Mouse (Mus musculus) stomach, embryonic 16.5 days (tissue): ENCODE data around the gene Spg20. TPM values are rescaled to one million over a fixed set of nuclear protein-coding genes. Genes with fewer than 3 reads are reported as not detected.

ENCODE experiments used
- ATAC-seq: fragments of 200-750 bp; cut with Nextera tagmentation; 2 replicates; pipeline ENCODE4 v1.8.0; 2017; ENCODE audit warnings: moderate number of reproducible peaks, moderate TSS enrichment; ENCODE audit not compliant: insufficient read depth, low FRiP score
- H3K27ac ChIP-seq: fragments of 300-500 bp; sonication (generic); 2 replicates; pipeline ENCODE4 v1.5.1; 2014; ENCODE audit warnings: low read length
- H3K27me3 ChIP-seq: fragments of 300-500 bp; sonication (generic); 2 replicates; pipeline ENCODE4 v1.6.1; 2014; ENCODE audit warnings: low read length, control low read depth, mixed read lengths; ENCODE audit not compliant: control insufficient read depth, insufficient read depth
- H3K36me3 ChIP-seq: fragments of 300-500 bp; sonication (generic); 2 replicates; pipeline ENCODE4 v1.6.1; 2014; ENCODE audit warnings: low read length; ENCODE audit not compliant: control insufficient read depth, insufficient read depth
- H3K4me1 ChIP-seq: fragments of 300-500 bp; sonication (generic); 2 replicates; pipeline ENCODE4 v1.6.1; 2014; ENCODE audit warnings: low read length, control low read depth, mixed read lengths; ENCODE audit not compliant: control insufficient read depth, insufficient read depth
- H3K4me2 ChIP-seq: fragments of 300-500 bp; sonication (generic); 2 replicates; pipeline ENCODE4 v1.6.1; 2014; ENCODE audit warnings: low read depth, low read length, mixed read lengths
- H3K4me3 ChIP-seq: fragments of 300-500 bp; sonication (generic); replicated peaks from 2 replicates; pipeline ENCODE4 v1.5.1; 2014; ENCODE audit warnings: mild to moderate bottlenecking, low read length
- H3K9ac ChIP-seq: fragments of 300-500 bp; sonication (generic); 2 replicates; pipeline ENCODE4 v1.6.1; 2014; ENCODE audit warnings: low read length
- H3K9me3 ChIP-seq: fragments of 300-500 bp; sonication (generic); replicated peaks from 2 replicates; pipeline ENCODE4 v1.6.1; 2016; ENCODE audit warnings: low read length, control low read depth; ENCODE audit not compliant: control insufficient read depth
- WGBS: fragments of 180-500 bp; shearing (Covaris S2); extraction: QIAGEN DNeasy Blood & Tissue Kit; methylation state at CpG from one replicate; pipeline ENCODE4 v1.1.7; 2014; 5-methylcytosine and 5-hydroxymethylcytosine counted together
- polyA plus RNA-seq: library from polyadenylated mRNA; unstranded; fragments of >200 nt; fragmentation: Nextera tagmentation; extraction: Ambion mirVana; gene quantifications from 2 replicates; pipeline ENCODE4 v1.2.1, GENCODE M21; 2015

Spg20 gene
- polyA plus RNA-seq, 1 experiment from 2014 or later: 40.1 TPM

- H3K9ac ChIP-seq: no peak overlapping the region
- no peaks in the 10 kb centered on the region for H3K9me3 ChIP-seq
- H3K4me3 ChIP-seq: no peak overlapping the region
- no peaks in the 10 kb centered on the region for H3K36me3 ChIP-seq
- no peaks in the 10 kb centered on the region for H3K27me3 ChIP-seq
- 63% methylated on average over 4 of the region's 4 CpGs for WGBS
- H3K4me2 ChIP-seq: no peak overlapping the region
- H3K27ac ChIP-seq: no peak overlapping the region
- H3K4me1 ChIP-seq: no peaks in the 10 kb centered on the region
- ATAC-seq: peak; percentile 73; the same call in 1 of the 2 replicates
These were observed 22.6 kb upstream of the Spg20 start for GRCm38 (mm10) chr3:55089291-55089690.

GRCm38 (mm10) chr3:55093161-55093560, 18.7 kb upstream of the Spg20 start:
- WGBS: 88% methylated on average over 1 of the region's 1 CpGs
- no peaks in the 10 kb centered on the region for H3K9me3 ChIP-seq
- no peaks in the 10 kb centered on the region for H3K27me3 ChIP-seq

DNA sequence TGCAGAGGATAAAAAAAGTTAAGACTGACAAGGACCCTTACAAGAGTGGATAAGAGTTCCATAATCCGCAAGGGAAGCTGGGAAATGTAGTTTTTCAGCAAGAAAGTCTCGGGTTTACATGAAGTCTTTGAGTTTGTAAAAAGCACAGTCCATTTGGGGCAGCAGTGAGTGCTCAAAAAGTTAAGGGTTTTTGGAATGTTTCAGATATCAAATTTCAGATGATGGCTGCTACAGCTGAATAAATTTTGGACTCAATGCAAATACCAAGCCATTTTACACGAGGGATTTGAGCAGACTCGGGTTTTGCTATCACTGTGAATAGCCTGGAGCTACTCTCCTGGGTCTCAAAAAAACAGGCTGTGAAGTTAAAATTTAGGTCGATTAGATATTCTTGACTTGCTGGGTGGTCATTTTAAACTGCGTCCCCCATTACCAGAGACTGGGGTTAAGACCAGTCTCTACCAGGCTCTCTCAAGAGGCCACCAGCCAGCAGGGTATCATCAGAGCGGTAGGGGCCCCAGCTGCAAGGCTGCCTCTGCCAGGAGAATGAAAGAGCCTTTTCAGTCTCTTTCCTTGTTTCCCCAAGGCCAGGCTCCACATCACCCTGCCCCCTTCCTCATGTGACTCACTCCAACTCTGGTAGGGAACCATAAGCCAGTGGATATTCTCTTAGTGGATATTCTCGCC, 15.8 kb upstream of the Spg20 start:
- 34% methylated on average over 8 of the region's 8 CpGs for WGBS
- Histone ChIP-seq H3K9ac (no peak overlapping the region), H3K4me3 (no peak overlapping the region), H3K4me1 (0 out of 2 replicates have a peak, but pooled peaks cover 4% of the 10 kb centered on the region), H3K4me2 (peak overlapping the region; percentile 14; the same call in 1 of the 2 replicates), H3K27ac (peak overlapping the region; percentile 76; the same call in 1 of the 2 replicates), H3K36me3 (no peaks in the 10 kb centered on the region), H3K9me3 (no peaks in the 10 kb centered on the region), H3K27me3 (no peaks in the 10 kb centered on the region)
- peak; percentile 90 for ATAC-seq

More at GRCm38 (mm10) chr3:55093161-55093560, 18.7 kb upstream of the Spg20 start:
- Histone ChIP-seq H3K4me3 (no peak overlapping the region), H3K4me1 (0 out of 2 replicates have a peak, but pooled peaks cover 4% of the 10 kb centered on the region), H3K27ac (no peak overlapping the region), H3K9ac (no peak overlapping the region), H3K36me3 (no peaks in the 10 kb centered on the region), H3K4me2 (no peak overlapping the region)
- ATAC-seq: no peak

DNA sequence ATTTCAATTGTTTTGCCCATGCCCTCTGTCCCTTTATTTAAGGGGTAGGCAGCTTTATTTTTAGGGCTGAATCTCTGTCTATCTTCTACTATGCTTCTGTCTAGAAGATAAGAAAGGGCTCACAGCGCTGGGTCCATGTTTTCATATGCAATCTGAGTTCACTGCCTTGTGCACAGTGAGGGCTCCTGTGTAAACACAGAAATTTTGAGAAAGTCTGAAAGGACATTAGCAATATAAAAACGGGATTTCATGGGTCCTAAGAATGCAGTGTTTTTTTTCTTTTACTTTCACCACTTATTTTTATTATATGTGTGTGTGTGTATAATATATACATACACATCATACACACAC, 15.3 kb upstream of the Spg20 start:
- Histone ChIP-seq H3K4me1 (0 out of 2 replicates have a peak, but pooled peaks cover 4% of the 10 kb centered on the region), H3K9ac (no peak overlapping the region), H3K9me3 (no peaks in the 10 kb centered on the region), H3K4me2 (0 out of 2 replicates have a peak overlapping the region, but pooled peaks have one; percentile 14), H3K36me3 (no peaks in the 10 kb centered on the region), H3K27me3 (no peaks in the 10 kb centered on the region), H3K4me3 (no peak overlapping the region), H3K27ac (peak overlapping the region; percentile 76; the same call in 1 of the 2 replicates)
- WGBS: 52% methylated on average over 2 of the region's 2 CpGs
- ATAC-seq: no peak; the same call in 1 of the 2 replicates

GRCm38 (mm10) chr3:55097186-55097585, 14.7 kb upstream of the Spg20 start:
- ATAC-seq: no peak
- H3K9me3 ChIP-seq: no peaks in the 10 kb centered on the region
- H3K4me3 ChIP-seq: no peak overlapping the region
- 76% methylated on average over 2 of the region's 2 CpGs for WGBS
- H3K27ac ChIP-seq: no peak overlapping the region
- H3K9ac ChIP-seq: no peak overlapping the region
- no peaks in the 10 kb centered on the region for H3K36me3 ChIP-seq
- H3K27me3 ChIP-seq: no peaks in the 10 kb centered on the region
- 0 out of 2 replicates have a peak, but pooled peaks cover 4% of the 10 kb centered on the region for H3K4me1 ChIP-seq
- H3K4me2 ChIP-seq: no peak overlapping the region

DNA sequence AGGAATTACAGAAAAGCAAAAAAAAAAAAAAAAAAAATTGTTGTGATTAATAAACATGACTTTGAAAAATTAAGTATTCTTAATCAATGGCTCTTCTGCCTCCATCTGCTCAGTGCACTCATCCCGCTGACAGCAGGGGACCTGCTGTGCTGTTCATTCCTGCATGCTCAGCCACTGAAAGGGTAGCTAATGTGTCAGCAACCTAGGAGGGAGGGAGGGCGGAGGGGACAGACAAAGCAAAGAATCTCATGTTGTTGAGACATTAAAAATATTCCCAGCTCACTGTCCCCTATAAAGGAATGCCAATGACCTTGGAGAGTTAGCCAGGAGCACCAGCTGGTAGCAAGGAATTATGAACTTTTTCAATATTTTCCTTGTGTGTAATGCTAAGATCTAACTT, 13.9 kb upstream of the Spg20 start:
- Histone ChIP-seq H3K9me3 (no peaks in the 10 kb centered on the region), H3K27me3 (no peaks in the 10 kb centered on the region), H3K9ac (no peak overlapping the region), H3K36me3 (no peaks in the 10 kb centered on the region), H3K4me1 (0 out of 2 replicates have a peak, but pooled peaks cover 4% of the 10 kb centered on the region), H3K4me2 (no peak overlapping the region), H3K4me3 (no peak overlapping the region), H3K27ac (no peak overlapping the region)
- 78% methylated on average over 2 of the region's 2 CpGs for WGBS
- no peak for ATAC-seq

- H3K4me1 ChIP-seq: 0 out of 2 replicates have a peak, but pooled peaks cover 4% of the 10 kb centered on the region
- no peak overlapping the region for H3K4me2 ChIP-seq
- no peaks in the 10 kb centered on the region for H3K36me3 ChIP-seq
- no peak overlapping the region for H3K27ac ChIP-seq
- no peak for ATAC-seq
- H3K4me3 ChIP-seq: no peak overlapping the region
- H3K27me3 ChIP-seq: no peaks in the 10 kb centered on the region
- no peak overlapping the region; the same call in 1 of the 2 replicates for H3K9ac ChIP-seq
- 55% methylated on average over 11 of the region's 11 CpGs for WGBS
- H3K9me3 ChIP-seq: no peaks in the 10 kb centered on the region
These were observed 12.9 kb upstream of the Spg20 start for GRCm38 (mm10) chr3:55098990-55099389.

DNA sequence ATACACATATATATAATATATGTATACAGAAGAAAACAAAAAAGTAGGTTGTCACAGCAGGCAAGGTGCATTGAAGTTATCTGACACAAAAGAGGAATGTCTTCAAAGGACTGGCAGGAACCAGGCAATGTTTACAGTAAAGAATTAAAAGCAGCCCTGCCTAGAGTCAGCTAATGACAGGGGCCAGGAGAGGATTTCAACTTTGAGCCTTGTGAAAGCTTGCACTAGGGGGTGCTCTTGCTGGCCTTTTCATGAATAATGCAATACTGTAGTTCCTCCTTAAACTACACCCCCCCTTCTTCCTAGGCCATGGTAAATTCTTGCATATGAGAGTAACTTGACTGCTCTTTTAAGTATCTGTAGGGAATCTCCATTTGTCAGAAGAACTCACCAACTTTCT, 10.8 kb upstream of the Spg20 start:
- Histone ChIP-seq H3K27ac (no peak overlapping the region), H3K9ac (no peak overlapping the region), H3K4me3 (no peak overlapping the region), H3K4me2 (no peak overlapping the region), H3K4me1 (0 out of 2 replicates have a peak, but pooled peaks cover 4% of the 10 kb centered on the region), H3K9me3 (no peaks in the 10 kb centered on the region), H3K27me3 (no peaks in the 10 kb centered on the region), H3K36me3 (no peaks in the 10 kb centered on the region)
- ATAC-seq: no peak

- Histone ChIP-seq H3K4me3 (no peak overlapping the region), H3K9me3 (no peaks in the 10 kb centered on the region), H3K9ac (no peak overlapping the region), H3K27me3 (no peaks in the 10 kb centered on the region), H3K36me3 (no peaks in the 10 kb centered on the region), H3K4me1 (no peaks in the 10 kb centered on the region), H3K4me2 (no peak overlapping the region), H3K27ac (no peak overlapping the region)
- 69% methylated on average over 14 of the region's 14 CpGs for WGBS
- no peak for ATAC-seq
These were observed 6.4 kb upstream of the Spg20 start for GRCm38 (mm10) chr3:55105372-55106023.
